Mouse (Mus musculus): ENCODE measurements at regions not wholly inside any gene's neighbourhood (a gene's known extent, or its start where the extent isn't known, plus 50 kb on each side); places are given as distances from the start of the nearest gene placed in this dataset.

- no peak for ATAC-seq (ENCODE audit: insufficient number of reproducible peaks, low FRiP score, low TSS enrichment, low read depth)
- no peaks in the 10 kb centered on the region for H3K4me1 ChIP-seq
- no peak overlapping the region for H3K9ac ChIP-seq
- H3K27ac ChIP-seq, result no peak overlapping the region
- H3K9me3 ChIP-seq, result no peaks in the 10 kb centered on the region
- H3K27me3 ChIP-seq, result no peaks in the 10 kb centered on the region
- H3K4me2 ChIP-seq, result no peak overlapping the region
- H3K36me3 ChIP-seq, result no peaks in the 10 kb centered on the region
- H3K4me3 ChIP-seq, result no peak overlapping the region
Observed at GRCm38 (mm10) chr2:7963456-7963855, 454.1 kb upstream of the Celf2 start.

- H3K36me3 ChIP-seq, result no peaks in the 10 kb centered on the region
- ATAC-seq (ENCODE audit: insufficient number of reproducible peaks, low FRiP score, low TSS enrichment, low read depth), result no peak
- no peak overlapping the region for H3K4me2 ChIP-seq
- no peaks in the 10 kb centered on the region for H3K27me3 ChIP-seq
- no peak overlapping the region for H3K9ac ChIP-seq
- H3K4me3 ChIP-seq, result no peak overlapping the region
- no peaks in the 10 kb centered on the region for H3K4me1 ChIP-seq
- 62% methylated on average over 2 of the region's 2 CpGs for WGBS
- H3K27ac ChIP-seq, result no peak overlapping the region
- no peaks in the 10 kb centered on the region for H3K9me3 ChIP-seq
Observed at GRCm38 (mm10) chr2:7954210-7954609, 444.8 kb upstream of the Celf2 start.

- no peak for ATAC-seq (ENCODE audit: insufficient number of reproducible peaks, low FRiP score, low TSS enrichment, low read depth)
- 83% methylated on average over 2 of the region's 2 CpGs for WGBS
- Histone ChIP-seq H3K36me3 (no peaks in the 10 kb centered on the region), H3K27ac (no peak overlapping the region), H3K27me3 (no peaks in the 10 kb centered on the region), H3K9ac (no peak overlapping the region), H3K4me2 (no peak overlapping the region), H3K4me1 (no peaks in the 10 kb centered on the region), H3K4me3 (no peak overlapping the region), H3K9me3 (no peaks in the 10 kb centered on the region)
Observed at GRCm38 (mm10) chr2:7952846-7953245, 443.5 kb upstream of the Celf2 start.

- Histone ChIP-seq H3K36me3 (no peaks in the 10 kb centered on the region), H3K27me3 (no peaks in the 10 kb centered on the region), H3K27ac (no peak overlapping the region), H3K4me3 (no peak overlapping the region), H3K9me3 (no peaks in the 10 kb centered on the region), H3K9ac (no peak overlapping the region), H3K4me2 (no peak overlapping the region), H3K4me1 (no peaks in the 10 kb centered on the region)
- 62% methylated on average over 2 of the region's 2 CpGs for WGBS
- no peak for ATAC-seq (ENCODE audit: insufficient number of reproducible peaks, low FRiP score, low TSS enrichment, low read depth)
Observed at GRCm38 (mm10) chr2:7944946-7945345, 435.6 kb upstream of the Celf2 start.

GRCm38 (mm10) chr2:7933617-7934016 is 424.3 kb upstream of the Celf2 start:
- Histone ChIP-seq H3K9ac (no peak overlapping the region), H3K4me2 (no peak overlapping the region), H3K36me3 (no peaks in the 10 kb centered on the region), H3K4me1 (no peaks in the 10 kb centered on the region), H3K4me3 (no peak overlapping the region), H3K27ac (no peak overlapping the region), H3K27me3 (no peaks in the 10 kb centered on the region), H3K9me3 (no peaks in the 10 kb centered on the region)
- WGBS, result 76% methylated on average over 6 of the region's 6 CpGs
- no peak for ATAC-seq (ENCODE audit: insufficient number of reproducible peaks, low FRiP score, low TSS enrichment, low read depth)

GRCm38 (mm10) chr2:7906271-7906670 is 396.9 kb upstream of the Celf2 start:
- Histone ChIP-seq H3K27me3 (no peaks in the 10 kb centered on the region), H3K36me3 (no peaks in the 10 kb centered on the region), H3K4me3 (no peak overlapping the region), H3K4me2 (no peak overlapping the region), H3K4me1 (no peaks in the 10 kb centered on the region), H3K27ac (no peak overlapping the region), H3K9ac (no peak overlapping the region), H3K9me3 (no peaks in the 10 kb centered on the region)
- WGBS, result 34% methylated on average over 1 of the region's 1 CpGs
- no peak for ATAC-seq (ENCODE audit: insufficient number of reproducible peaks, low FRiP score, low TSS enrichment, low read depth)

- Histone ChIP-seq H3K4me3 (no peak overlapping the region), H3K9me3 (no peaks in the 10 kb centered on the region), H3K27me3 (no peaks in the 10 kb centered on the region), H3K27ac (no peak overlapping the region), H3K4me2 (no peak overlapping the region), H3K36me3 (no peaks in the 10 kb centered on the region), H3K9ac (no peak overlapping the region), H3K4me1 (no peaks in the 10 kb centered on the region)
- 75% methylated on average over 3 of the region's 3 CpGs for WGBS
- no peak for ATAC-seq (ENCODE audit: insufficient number of reproducible peaks, low FRiP score, low TSS enrichment, low read depth)
Observed at GRCm38 (mm10) chr2:7893787-7894186, 384.4 kb upstream of the Celf2 start.

Measured in limb, embryonic 15.5 days (tissue).